Mouse (Mus musculus) limb, embryonic 10.5 days (tissue): ENCODE measurements at regions not wholly inside any gene's neighbourhood (a gene's known extent, or its start where the extent isn't known, plus 50 kb on each side); places are given as distances from the start of the nearest gene placed in this dataset.
"Not testable (repeated sequence)": the region's sequence is repeated elsewhere in the genome, so short reads cannot be mapped to it uniquely, and the experiment has no call there.

Experiments
- DNase-seq: peaks from one replicate; pipeline ENCODE4 v3.0.0-alpha.2; 2017; ENCODE audit warnings: low spot score
- H3K27ac ChIP-seq: fragments of 300-500 bp; sonication (generic); 2 replicates; pipeline ENCODE4 v1.5.1; 2016; ENCODE audit warnings: mild to moderate bottlenecking
- H3K27me3 ChIP-seq: fragments of 300-500 bp; sonication (generic); 2 replicates; pipeline ENCODE4 v1.6.1; 2016; ENCODE audit warnings: low read depth, mild to moderate bottlenecking; ENCODE audit not compliant: poor library complexity, severe bottlenecking
- H3K36me3 ChIP-seq: fragments of 300-500 bp; sonication (generic); 2 replicates; pipeline ENCODE4 v1.6.1; 2016; ENCODE audit warnings: mild to moderate bottlenecking, moderate library complexity
- H3K4me1 ChIP-seq: fragments of 300-500 bp; sonication (generic); 2 replicates; pipeline ENCODE4 v1.6.1; 2016
- H3K4me3 ChIP-seq: fragments of 300-500 bp; sonication (generic); 2 replicates; pipeline ENCODE4 v1.5.1; 2016; ENCODE audit warnings: mild to moderate bottlenecking, moderate library complexity
- H3K9me3 ChIP-seq: fragments of 300-500 bp; sonication (generic); replicated peaks from 2 replicates; pipeline ENCODE4 v1.6.1; 2016; ENCODE audit warnings: mild to moderate bottlenecking
- WGBS: fragments of 180-500 bp; shearing (Covaris S2); methylation state at CpG from one replicate; pipeline ENCODE4 v1.1.7; 2016; 5-methylcytosine and 5-hydroxymethylcytosine counted together

- DNase-seq, result no peak
- Histone ChIP-seq H3K4me1 (no peaks in the 10 kb centered on the region), H3K27me3 (no peaks in the 10 kb centered on the region), H3K9me3 (no peaks in the 10 kb centered on the region), H3K4me3 (no peak overlapping the region), H3K36me3 (no peaks in the 10 kb centered on the region), H3K27ac (no peak overlapping the region)
Measured at GRCm38 (mm10) chr5:50189394-50189793, 130.6 kb upstream of the Adgra3 start.

- 87% methylated on average over 6 of the region's 6 CpGs for WGBS
Measured at GRCm38 (mm10) chr5:50182721-50183120, 123.9 kb upstream of the Adgra3 start.

GRCm38 (mm10) chr5:50156557-50156956 lies 97.8 kb upstream of the Adgra3 start:
- Histone ChIP-seq H3K4me3 (no peak overlapping the region), H3K4me1 (no peaks in the 10 kb centered on the region), H3K27ac (no peak overlapping the region), H3K36me3 (no peaks in the 10 kb centered on the region), H3K27me3 (no peaks in the 10 kb centered on the region), H3K9me3 (no peaks in the 10 kb centered on the region)
- 76% methylated on average over 1 of the region's 1 CpGs for WGBS
- DNase-seq, result no peak

More at GRCm38 (mm10) chr5:50182721-50183120, 123.9 kb upstream of the Adgra3 start:
- Histone ChIP-seq H3K4me3 (no peak overlapping the region), H3K36me3 (no peaks in the 10 kb centered on the region), H3K4me1 (no peaks in the 10 kb centered on the region), H3K27me3 (no peaks in the 10 kb centered on the region), H3K9me3 (no peaks in the 10 kb centered on the region), H3K27ac (no peak overlapping the region)
- DNase-seq, result no peak

GRCm38 (mm10) chr5:50155170-50155860 lies 96.5 kb upstream of the Adgra3 start:
- not testable (repeated sequence) for H3K36me3 ChIP-seq, H3K27me3 ChIP-seq, H3K4me1 ChIP-seq, H3K27ac ChIP-seq, H3K4me3 ChIP-seq, DNase-seq, H3K9me3 ChIP-seq
- WGBS, result 85% methylated on average over 2 of the region's 2 CpGs

GRCm38 (mm10) chr5:50146926-50147325 lies 88.1 kb upstream of the Adgra3 start:
- no peaks in the 10 kb centered on the region for H3K36me3 ChIP-seq
- no peaks in the 10 kb centered on the region for H3K9me3 ChIP-seq
- DNase-seq, result no peak
- WGBS, result 83% methylated on average over 3 of the region's 3 CpGs
- no peaks in the 10 kb centered on the region for H3K27me3 ChIP-seq
- H3K4me1 ChIP-seq, result no peaks in the 10 kb centered on the region
- H3K27ac ChIP-seq, result no peak overlapping the region
- no peak overlapping the region for H3K4me3 ChIP-seq

- Histone ChIP-seq H3K27ac (no peak overlapping the region), H3K9me3 (no peaks in the 10 kb centered on the region), H3K36me3 (no peaks in the 10 kb centered on the region), H3K4me1 (no peaks in the 10 kb centered on the region), H3K4me3 (no peak overlapping the region), H3K27me3 (no peaks in the 10 kb centered on the region)
- no peak for DNase-seq
- 89% methylated on average over 2 of the region's 2 CpGs for WGBS
Measured at GRCm38 (mm10) chr5:50145458-50146083, 86.8 kb upstream of the Adgra3 start.

- Histone ChIP-seq H3K27me3 (no peaks in the 10 kb centered on the region), H3K4me3 (no peak overlapping the region), H3K9me3 (no peaks in the 10 kb centered on the region), H3K27ac (no peak overlapping the region), H3K4me1 (no peaks in the 10 kb centered on the region), H3K36me3 (no peaks in the 10 kb centered on the region)
- WGBS, result 65% methylated on average over 2 of the region's 2 CpGs
- DNase-seq, result no peak
Measured at GRCm38 (mm10) chr5:50130202-50130601, 71.4 kb upstream of the Adgra3 start.

GRCm38 (mm10) chr5:50128972-50129371 lies 70.2 kb upstream of the Adgra3 start:
- no peak overlapping the region for H3K27ac ChIP-seq
- H3K36me3 ChIP-seq, result no peaks in the 10 kb centered on the region
- WGBS, result 92% methylated on average over 3 of the region's 3 CpGs
- H3K4me3 ChIP-seq, result no peak overlapping the region
- H3K9me3 ChIP-seq, result no peaks in the 10 kb centered on the region
- no peak for DNase-seq
- H3K4me1 ChIP-seq, result no peaks in the 10 kb centered on the region
- no peaks in the 10 kb centered on the region for H3K27me3 ChIP-seq

- H3K4me3 ChIP-seq, result no peak overlapping the region
- no peak for DNase-seq
- H3K36me3 ChIP-seq, result no peaks in the 10 kb centered on the region
- H3K27ac ChIP-seq, result no peak overlapping the region
- WGBS, result 92% methylated on average over 2 of the region's 2 CpGs
- H3K4me1 ChIP-seq, result peaks cover 4% of the 10 kb centered on the region; the same call in 1 of the 2 replicates
- H3K9me3 ChIP-seq, result no peaks in the 10 kb centered on the region
- no peaks in the 10 kb centered on the region for H3K27me3 ChIP-seq
Measured at GRCm38 (mm10) chr5:50126594-50126993, 67.8 kb upstream of the Adgra3 start.

- Histone ChIP-seq H3K27ac (no peak overlapping the region), H3K4me1 (peaks cover 4% of the 10 kb centered on the region; the same call in 1 of the 2 replicates), H3K27me3 (no peaks in the 10 kb centered on the region), H3K36me3 (no peaks in the 10 kb centered on the region), H3K4me3 (no peak overlapping the region), H3K9me3 (no peaks in the 10 kb centered on the region)
- no peak for DNase-seq
Measured at GRCm38 (mm10) chr5:50126177-50126576, 67.4 kb upstream of the Adgra3 start.

GRCm38 (mm10) chr5:50125676-50126075 lies 66.9 kb upstream of the Adgra3 start:
- Histone ChIP-seq H3K27ac (no peak overlapping the region), H3K27me3 (no peaks in the 10 kb centered on the region), H3K9me3 (no peaks in the 10 kb centered on the region), H3K4me3 (no peak overlapping the region), H3K4me1 (peaks cover 4% of the 10 kb centered on the region; the same call in 1 of the 2 replicates), H3K36me3 (no peaks in the 10 kb centered on the region)
- WGBS, result 75% methylated on average over 2 of the region's 2 CpGs
- no peak for DNase-seq

GRCm38 (mm10) chr5:50122829-50123241 lies 64.0 kb upstream of the Adgra3 start:
- WGBS, result 20% methylated on average over 1 of the region's 1 CpGs
- no peak overlapping the region for H3K4me3 ChIP-seq
- no peaks in the 10 kb centered on the region for H3K27me3 ChIP-seq
- peaks cover 4% of the 10 kb centered on the region; the same call in 1 of the 2 replicates for H3K4me1 ChIP-seq
- no peaks in the 10 kb centered on the region for H3K36me3 ChIP-seq
- H3K27ac ChIP-seq, result no peak overlapping the region
- no peaks in the 10 kb centered on the region for H3K9me3 ChIP-seq
- DNase-seq, result no peak

GRCm38 (mm10) chr5:50119860-50120259 lies 61.1 kb upstream of the Adgra3 start:
- 81% methylated on average over 1 of the region's 1 CpGs for WGBS
- peaks cover 4% of the 10 kb centered on the region; the same call in 1 of the 2 replicates for H3K4me1 ChIP-seq

More at GRCm38 (mm10) chr5:50119860-50120259, 61.1 kb upstream of the Adgra3 start:
- H3K36me3 ChIP-seq, result no peaks in the 10 kb centered on the region
- no peaks in the 10 kb centered on the region for H3K9me3 ChIP-seq
- no peaks in the 10 kb centered on the region for H3K27me3 ChIP-seq
- no peak overlapping the region for H3K4me3 ChIP-seq
- H3K27ac ChIP-seq, result no peak overlapping the region
- no peak for DNase-seq
